Mouse (Mus musculus): ENCODE measurements at regions not wholly inside any gene's neighbourhood (a gene's known extent, or its start where the extent isn't known, plus 50 kb on each side); places are given as distances from the start of the nearest gene placed in this dataset.
A peak's percentile ranks its signal among the peaks of the same experiment; 100 is the strongest.

GRCm38 (mm10) chr9:41469414-41469813 lies 307.9 kb upstream of the Ubash3b start:
- intact Hi-C loops (cut with DNase I): no loop called here
- no peak for DNase-seq

GRCm38 (mm10) chr9:41464057-41464685 lies 302.7 kb upstream of the Ubash3b start:
- intact Hi-C loops (cut with DNase I): loop anchor here (5.0 kb wide), 2 partner anchors 87 to 137 kb away; no protein-coding TSS in a partner anchor
- DNase-seq: no peak

- intact Hi-C loops (cut with DNase I): loop anchor here (1.0 to 5.0 kb wide), 3 partner anchors 84 to 233 kb away; no protein-coding TSS in a partner anchor
- DNase-seq: peak; percentile 98 to 99
Observed at GRCm38 (mm10) chr9:41461742-41462141, 300.2 kb upstream of the Ubash3b start.

GRCm38 (mm10) chr9:41460709-41461108 lies 299.2 kb upstream of the Ubash3b start:
- no peak for DNase-seq
- intact Hi-C loops (cut with DNase I): loop anchor here (1.0 to 5.0 kb wide), 3 partner anchors 83 to 232 kb away; no protein-coding TSS in a partner anchor

GRCm38 (mm10) chr9:41457003-41457402 lies 295.5 kb upstream of the Ubash3b start:
- no peak for DNase-seq

GRCm38 (mm10) chr9:41451738-41452137 lies 290.2 kb upstream of the Ubash3b start:
- intact Hi-C loops (cut with DNase I): no loop called here
- peak in 1 of 2 experiments; percentile 20 for DNase-seq

More at GRCm38 (mm10) chr9:41457003-41457402, 295.5 kb upstream of the Ubash3b start:
- intact Hi-C loops (cut with DNase I): no loop called here

GRCm38 (mm10) chr9:41449233-41449632 lies 287.7 kb upstream of the Ubash3b start:
- DNase-seq: peak in 1 of 2 experiments; percentile 31
- intact Hi-C loops (cut with DNase I): no loop called here

- intact Hi-C loops (cut with DNase I): no loop called here
- DNase-seq: peak in 1 of 2 experiments; percentile 22
Observed at GRCm38 (mm10) chr9:41447902-41448301, 286.4 kb upstream of the Ubash3b start.

- peak; percentile 82 to 85 for DNase-seq
Observed at GRCm38 (mm10) chr9:41447211-41447875, 285.8 kb upstream of the Ubash3b start.

GRCm38 (mm10) chr9:41446431-41447203 lies 285.1 kb upstream of the Ubash3b start:
- DNase-seq: no peak
- intact Hi-C loops (cut with DNase I): no loop called here

More at GRCm38 (mm10) chr9:41447211-41447875, 285.8 kb upstream of the Ubash3b start:
- intact Hi-C loops (cut with DNase I): no loop called here

GRCm38 (mm10) chr9:41442418-41442817 lies 280.9 kb upstream of the Ubash3b start:
- DNase-seq: no peak
- intact Hi-C loops (cut with DNase I): no loop called here

- DNase-seq: peak; percentile 70 to 78
- intact Hi-C loops (cut with DNase I): no loop called here
Observed at GRCm38 (mm10) chr9:41439979-41440378, 278.5 kb upstream of the Ubash3b start.

- intact Hi-C loops (cut with DNase I): no loop called here
- DNase-seq: no peak
Observed at GRCm38 (mm10) chr9:41438141-41438540, 276.6 kb upstream of the Ubash3b start.

GRCm38 (mm10) chr9:41430391-41431343 lies 269.2 kb upstream of the Ubash3b start:
- peak in 1 of 2 experiments; percentile 32 for DNase-seq
- intact Hi-C loops (cut with DNase I): no loop called here

GRCm38 (mm10) chr9:41429711-41430390 lies 268.4 kb upstream of the Ubash3b start:
- DNase-seq: no peak
- intact Hi-C loops (cut with DNase I): no loop called here

GRCm38 (mm10) chr9:41429236-41429635 lies 267.7 kb upstream of the Ubash3b start:
- intact Hi-C loops (cut with DNase I): no loop called here
- no peak for DNase-seq

GRCm38 (mm10) chr9:41426698-41427097 lies 265.2 kb upstream of the Ubash3b start:
- no peak for DNase-seq
- intact Hi-C loops (cut with DNase I): no loop called here

- intact Hi-C loops (cut with DNase I): no loop called here
- no peak for DNase-seq
Observed at GRCm38 (mm10) chr9:41425225-41425624, 263.7 kb upstream of the Ubash3b start.

GRCm38 (mm10) chr9:41413791-41414190 lies 252.3 kb upstream of the Ubash3b start:
- no peak for DNase-seq
- intact Hi-C loops (cut with DNase I): no loop called here

Data from heart, postnatal 10 days (tissue).